Mouse (Mus musculus): ENCODE measurements around the gene Macrod2.

- TF ChIP-seq POLR2A (IDR thresholded peaks at IDR 0.05; ENCODE audit: low read depth, low read length) (no peak), CTCF (IDR thresholded peaks at IDR 0.05; ENCODE audit: extremely low read depth, insufficient read length, insufficient replicate concordance, low read depth, low read length) (no peak)
Observed at GRCm38 (mm10) chr2:140530214-140530613, 135.1 kb downstream of the Macrod2 start.
